Mouse (Mus musculus) liver, embryonic 14.5 days (tissue): Measurements from ENCODE around the gene Vps35l. TPM values are rescaled to one million over a fixed set of nuclear protein-coding genes. Genes with fewer than 3 reads are reported as not detected.

Source experiments
- ATAC-seq: fragments of 200-750 bp; cut with Nextera tagmentation; 2 replicates; pipeline ENCODE4 v1.8.0; 2017; ENCODE audit warnings: moderate number of reproducible peaks, mild to moderate bottlenecking, moderate library complexity; ENCODE audit not compliant: insufficient read depth
- DNase-seq, 3 experiments: peaks; one replicate each; pipeline ENCODE4 v3.0.0-alpha.2; 2012 to 2013; ENCODE audit warnings: low read depth in 3 of 3, low spot score in 3 of 3
- H3K27ac ChIP-seq: fragments of 300-500 bp; sonication (generic); 2 replicates; pipeline ENCODE4 v1.5.1; 2014; ENCODE audit warnings: moderate library complexity, mild to moderate bottlenecking, control low read depth, inconsistent platforms
- H3K27me3 ChIP-seq: fragments of 300-500 bp; sonication (generic); 2 replicates; pipeline ENCODE4 v1.6.1; 2014; ENCODE audit warnings: mild to moderate bottlenecking, low read length, moderate library complexity; ENCODE audit not compliant: control insufficient read depth, insufficient read depth
- H3K36me3 ChIP-seq: fragments of 300-500 bp; sonication (generic); replicated peaks from 2 replicates; pipeline ENCODE4 v1.6.1; 2014; ENCODE audit warnings: low read depth; ENCODE audit not compliant: control insufficient read depth, insufficient read depth
- H3K4me1 ChIP-seq, 2 experiments: fragments of 200-500 bp in 1 of 2; fragments of 300-500 bp in 1 of 2; sonication (generic) in 1 of 2; replicated peaks; 2 replicates each; pipeline ENCODE4 v1.6.1; 2012 to 2014; ENCODE audit warnings: antibody characterized with exemption in 1 of 2, inconsistent platforms in 1 of 2, low read length in 1 of 2; ENCODE audit not compliant: control insufficient read depth in 2 of 2, insufficient read depth in 2 of 2
- H3K4me2 ChIP-seq: fragments of 300-500 bp; sonication (generic); 2 replicates; pipeline ENCODE4 v1.6.1; 2014; ENCODE audit warnings: low read depth, mild to moderate bottlenecking, control low read depth, moderate library complexity
- H3K4me3 ChIP-seq, 2 experiments: fragments of 200-500 bp in 1 of 2; fragments of 300-500 bp in 1 of 2; sonication (generic) in 1 of 2; 2 replicates each; pipeline ENCODE4 v1.5.1; 2012 to 2014; ENCODE audit warnings: low read depth in 2 of 2, low read length in 2 of 2, mild to moderate bottlenecking in 2 of 2, control low read depth in 1 of 2, inconsistent platforms in 1 of 2, moderate library complexity in 1 of 2; ENCODE audit not compliant: insufficient read depth in 1 of 2
- H3K9ac ChIP-seq: fragments of 300-500 bp; sonication (generic); replicated peaks from 2 replicates; pipeline ENCODE4 v1.6.1; 2014; ENCODE audit warnings: mild to moderate bottlenecking, control low read depth, moderate library complexity
- H3K9me3 ChIP-seq: fragments of 300-500 bp; sonication (generic); 2 replicates; pipeline ENCODE4 v1.6.1; 2016; ENCODE audit warnings: low read length, mixed read lengths; ENCODE audit not compliant: control insufficient read depth
- CTCF ChIP-seq: IDR thresholded peaks from 2 replicates; pipeline ENCODE4 v1.5.1; 2016; ENCODE audit warnings: antibody characterized with exemption, low read depth, control low read depth
- EP300 ChIP-seq: IDR thresholded peaks from 2 replicates; pipeline ENCODE4 v1.6.1; 2016; ENCODE audit warnings: antibody characterized with exemption, low read depth
- WGBS: fragments of 180-500 bp; shearing (Covaris S2); extraction: QIAGEN DNeasy Blood & Tissue Kit; methylation state at CpG from one replicate; pipeline ENCODE4 v1.1.7; 2014; ENCODE audit not compliant: insufficient replicate concordance; 5-methylcytosine and 5-hydroxymethylcytosine counted together
- polyA plus RNA-seq, 2 experiments: library from polyadenylated mRNA; depleted of rRNA in 1 of 2; stranded (reverse) in 1 of 2; unstranded in 1 of 2; fragments of >200 nt; fragmentation: Nextera tagmentation in 1 of 2; extraction: Ambion mirVana in 1 of 2; gene quantifications; 2 replicates each; pipeline versions ENCODE4 v1.2.1 to v1.2.3; 2012 to 2014

Gene Vps35l
- polyA plus RNA-seq (2012; rRNA removed) (26.1 and 31.1 TPM in 2 replicates), polyA plus RNA-seq (2014; fragmentation: Nextera tagmentation; extraction: Ambion mirVana) (32.0 and 33.2 TPM in 2 replicates)

DNA sequence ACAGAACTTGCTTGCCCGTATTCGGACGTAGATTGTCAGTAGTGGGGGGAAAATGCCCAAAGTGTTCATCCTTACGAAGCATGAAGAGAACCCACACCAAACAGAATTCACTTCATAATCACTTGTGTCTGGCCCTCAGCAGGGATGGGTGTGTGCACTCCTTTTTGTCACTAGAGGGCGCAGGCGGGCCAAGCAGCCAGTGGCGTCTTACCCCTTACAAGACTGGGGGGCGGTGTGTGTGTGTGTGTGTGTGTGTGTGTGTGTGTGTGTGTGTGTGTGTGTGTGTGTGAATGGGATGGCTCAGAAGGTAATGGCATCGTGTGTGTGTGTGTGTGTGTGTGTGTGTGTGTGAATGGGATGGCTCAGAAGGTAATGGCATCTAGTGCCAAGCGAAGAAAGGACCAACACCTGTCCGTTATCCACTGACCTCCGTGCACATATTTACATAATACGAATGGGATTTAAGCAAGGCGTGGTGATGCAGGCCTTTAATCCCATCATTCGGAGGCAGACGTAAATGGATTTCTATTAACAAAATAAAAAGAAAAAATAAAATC is at the start of gene Vps35l:
TSS of gene Vps35l (plus strand) at position 252 of the 557 bp plus-strand sequence.
- peak within 1 kb of the TSS; percentile 84 for H3K4me2 ChIP-seq
- H3K27me3 ChIP-seq: no peaks in the 10 kb centered on the region
- peak within 1 kb of the TSS; percentile 25 for H3K27ac ChIP-seq
- TF ChIP-seq EP300: no peak
- peak; percentile 99 for TF ChIP-seq CTCF
- H3K4me3 ChIP-seq: peak within 1 kb of the TSS; percentile 67 to 97
- H3K4me1 ChIP-seq: peaks cover 10 to 15% of the 10 kb centered on the region in 2 experiments
- no peaks in the 10 kb centered on the region; the same call in 1 of the 2 replicates for H3K36me3 ChIP-seq
- ATAC-seq: peak; percentile 84
- H3K9ac ChIP-seq: peak within 1 kb of the TSS; percentile 62
- WGBS: 2% methylated on average over 15 of the region's 16 CpGs
- H3K9me3 ChIP-seq: no peaks in the 10 kb centered on the region
- peak; percentile 61 to 74 (median 67) for DNase-seq

DNA sequence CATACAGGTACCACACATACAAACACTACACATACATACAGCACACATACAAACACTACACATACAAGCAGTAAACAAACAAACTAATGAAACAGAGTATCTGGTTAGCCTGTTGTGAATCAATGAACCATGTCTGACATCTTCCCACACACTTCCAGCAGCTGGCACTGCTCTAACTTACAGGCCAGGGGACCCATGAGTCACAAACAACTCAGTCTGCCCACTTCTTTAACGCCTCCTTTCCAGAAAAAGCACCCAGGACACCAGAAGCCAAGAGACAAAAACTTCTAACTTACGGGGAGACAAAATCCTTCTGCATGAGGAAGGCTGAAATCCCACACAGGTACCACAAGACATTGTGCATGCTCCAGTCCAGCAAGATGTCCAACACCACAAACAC is 48.7 kb upstream of the Vps35l start:
- Histone ChIP-seq H3K4me1 (no peaks in the 10 kb centered on the region), H3K9ac (no peak overlapping the region), H3K27ac (no peak overlapping the region), H3K4me3 (no peak overlapping the region), H3K4me2 (no peak overlapping the region), H3K36me3 (peaks cover 61% of the 10 kb centered on the region), H3K9me3 (no peaks in the 10 kb centered on the region), H3K27me3 (no peaks in the 10 kb centered on the region)
- DNase-seq (no peak), ATAC-seq (no peak)
- WGBS: 84% methylated on average over 2 of the region's 2 CpGs
- TF ChIP-seq CTCF (no peak), EP300 (no peak)

DNA sequence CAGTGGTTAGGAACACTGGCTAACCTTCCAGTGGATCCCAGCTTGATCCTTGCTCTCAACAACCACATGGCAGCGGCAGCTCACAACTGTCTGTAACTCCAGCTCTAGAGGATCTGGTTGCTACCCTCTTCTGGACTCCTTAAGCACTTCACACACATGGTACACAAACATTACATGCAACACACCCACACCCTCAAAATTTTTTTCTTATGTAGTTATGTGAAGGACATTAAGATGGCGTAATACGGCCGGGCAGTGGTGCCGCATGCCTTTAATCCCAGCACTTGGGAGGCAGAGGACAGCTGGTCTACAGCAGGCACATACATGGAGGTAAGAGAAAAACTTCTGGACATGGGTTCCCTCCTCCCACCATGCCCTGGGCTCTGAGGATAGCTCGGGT is 43.9 kb upstream of the Vps35l start:
- H3K9ac ChIP-seq: no peak overlapping the region
- peaks cover 53% of the 10 kb centered on the region for H3K36me3 ChIP-seq
- H3K9me3 ChIP-seq: no peaks in the 10 kb centered on the region
- no peak overlapping the region for H3K27ac ChIP-seq
- H3K4me2 ChIP-seq: no peak overlapping the region
- WGBS: 88% methylated on average over 6 of the region's 6 CpGs
- no peaks in the 10 kb centered on the region for H3K27me3 ChIP-seq
- 0 out of 4 replicates have a peak, but pooled peaks cover 0 to 2% of the 10 kb centered on the region in 2 experiments for H3K4me1 ChIP-seq
- no peak overlapping the region for H3K4me3 ChIP-seq
- TF ChIP-seq EP300 (no peak), CTCF (no peak)
- DNase-seq (no peak), ATAC-seq (no peak)

DNA sequence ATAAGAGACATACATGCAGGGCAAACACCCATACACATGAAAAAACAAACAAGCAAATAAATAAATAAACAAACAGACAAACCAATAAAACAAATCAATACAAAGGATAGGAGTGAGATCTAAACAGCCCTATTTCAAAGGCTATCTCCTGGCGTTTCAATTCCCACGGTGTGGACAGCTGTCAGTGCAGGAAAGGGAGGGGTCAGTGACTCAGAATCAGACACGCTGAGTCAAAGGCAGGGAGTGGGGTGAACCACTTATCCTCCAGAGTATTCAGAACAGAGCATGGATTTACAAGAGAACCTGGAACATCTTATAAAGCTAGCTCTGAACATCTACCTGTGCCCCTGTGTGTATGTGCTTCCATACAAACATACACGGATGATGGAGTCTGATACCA is 42.9 kb upstream of the Vps35l start:
- H3K4me1 ChIP-seq: 0 out of 4 replicates have a peak, but pooled peaks cover 0 to 2% of the 10 kb centered on the region in 2 experiments
- H3K9ac ChIP-seq: no peak overlapping the region
- 64% methylated on average over 4 of the region's 4 CpGs for WGBS
- peaks cover 43% of the 10 kb centered on the region for H3K36me3 ChIP-seq
- TF ChIP-seq CTCF (no peak), EP300 (no peak)
- no peak overlapping the region for H3K4me2 ChIP-seq
- no peak overlapping the region for H3K27ac ChIP-seq
- no peaks in the 10 kb centered on the region for H3K27me3 ChIP-seq
- ATAC-seq: no peak
- no peaks in the 10 kb centered on the region for H3K9me3 ChIP-seq
- no peak overlapping the region for H3K4me3 ChIP-seq
- DNase-seq: no peak

DNA sequence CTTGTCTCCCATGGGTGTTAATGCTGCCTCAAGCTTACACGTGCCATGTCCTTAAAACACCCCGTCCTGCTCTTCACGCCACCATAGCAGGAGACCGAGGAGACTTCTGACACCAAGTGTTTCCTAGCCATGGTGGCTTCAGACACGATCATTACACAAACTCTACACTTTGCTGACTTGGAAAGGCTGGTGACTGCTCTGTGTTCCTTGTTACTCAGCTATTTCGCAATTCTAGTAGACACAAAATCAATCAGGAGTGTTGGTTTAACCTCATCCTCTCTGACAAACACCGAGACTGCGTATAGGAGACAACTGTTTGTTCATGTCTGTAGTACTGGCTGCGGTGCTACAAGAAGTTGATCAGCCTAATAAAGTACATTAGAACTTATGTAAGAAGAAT is 41.1 kb upstream of the Vps35l start:
- Histone ChIP-seq H3K4me3 (no peak overlapping the region), H3K9ac (no peak overlapping the region), H3K4me2 (peak overlapping the region; percentile 28), H3K9me3 (no peaks in the 10 kb centered on the region), H3K27me3 (no peaks in the 10 kb centered on the region), H3K36me3 (peaks cover 38% of the 10 kb centered on the region), H3K4me1 (peaks cover 3 to 12% of the 10 kb centered on the region in 2 experiments), H3K27ac (no peak overlapping the region)
- DNase-seq (peak in 1 of 3 experiments; percentile 16), ATAC-seq (peak; percentile 44; the same call in 1 of the 2 replicates)
- TF ChIP-seq EP300 (no peak), CTCF (no peak)
- WGBS: 68% methylated on average over 9 of the region's 9 CpGs
